Mouse (Mus musculus) kidney, embryonic 14.5 days (tissue): ENCODE data around the gene Bicra. TPM values are rescaled to one million over a fixed set of nuclear protein-coding genes. Genes with fewer than 3 reads are reported as not detected.

Source experiments
- ATAC-seq: fragments of 200-750 bp; cut with Nextera tagmentation; 2 replicates; pipeline ENCODE4 v1.8.0; 2017; ENCODE audit warnings: moderate number of reproducible peaks, mild to moderate bottlenecking, moderate TSS enrichment, moderate library complexity; ENCODE audit not compliant: low FRiP score, low TSS enrichment
- H3K27ac ChIP-seq: fragments of 300-500 bp; sonication (generic); 2 replicates; pipeline ENCODE4 v1.5.1; 2014; ENCODE audit warnings: low read depth, mild to moderate bottlenecking, low read length, moderate library complexity, mixed read lengths
- H3K27me3 ChIP-seq: fragments of 300-500 bp; sonication (generic); 2 replicates; pipeline ENCODE4 v1.6.1; 2014; ENCODE audit warnings: mild to moderate bottlenecking, low read length; ENCODE audit not compliant: control insufficient read depth, insufficient read depth
- H3K36me3 ChIP-seq: fragments of 300-500 bp; sonication (generic); 2 replicates; pipeline ENCODE4 v1.6.1; 2014; ENCODE audit warnings: low read length, mixed read lengths; ENCODE audit not compliant: control insufficient read depth, insufficient read depth
- H3K4me1 ChIP-seq: fragments of 300-500 bp; sonication (generic); 2 replicates; pipeline ENCODE4 v1.6.1; 2014; ENCODE audit warnings: low read length, mixed read lengths; ENCODE audit not compliant: control insufficient read depth, insufficient read depth
- H3K4me2 ChIP-seq: fragments of 300-500 bp; sonication (generic); replicated peaks from 2 replicates; pipeline ENCODE4 v1.6.1; 2014; ENCODE audit warnings: low read depth, mild to moderate bottlenecking, low read length
- H3K4me3 ChIP-seq: fragments of 300-500 bp; sonication (generic); 2 replicates; pipeline ENCODE4 v1.5.1; 2014; ENCODE audit warnings: mild to moderate bottlenecking, low read length
- H3K9ac ChIP-seq: fragments of 300-500 bp; sonication (generic); 2 replicates; pipeline ENCODE4 v1.6.1; 2014; ENCODE audit warnings: low read depth, mild to moderate bottlenecking, low read length, moderate library complexity
- H3K9me3 ChIP-seq: fragments of 300-500 bp; sonication (generic); 2 replicates; pipeline ENCODE4 v1.6.1; 2016; ENCODE audit warnings: low read length; ENCODE audit not compliant: control insufficient read depth
- WGBS: fragments of 180-500 bp; shearing (Covaris S2); extraction: QIAGEN DNeasy Blood & Tissue Kit; methylation state at CpG from one replicate; pipeline ENCODE4 v1.1.7; 2014; 5-methylcytosine and 5-hydroxymethylcytosine counted together
- polyA plus RNA-seq: library from polyadenylated mRNA; unstranded; fragments of >200 nt; fragmentation: Nextera tagmentation; extraction: Ambion mirVana; gene quantifications from 2 replicates; pipeline ENCODE4 v1.2.1, GENCODE M21; 2014

Bicra gene
- polyA plus RNA-seq, 1 experiment from 2014 or later = 10.0 TPM

- Histone ChIP-seq H3K9ac (no peak overlapping the region), H3K27me3 (no peaks in the 10 kb centered on the region), H3K27ac (no peak overlapping the region), H3K9me3 (no peaks in the 10 kb centered on the region), H3K4me2 (no peak overlapping the region), H3K4me3 (peak overlapping the region; percentile 73; the same call in 1 of the 2 replicates), H3K36me3 (peaks cover 53% of the 10 kb centered on the region), H3K4me1 (peaks cover 10% of the 10 kb centered on the region)
- no peak for ATAC-seq
- 97% methylated on average over 1 of the region's 1 CpGs for WGBS
Measured at GRCm38 (mm10) chr7:15944311-15944710, 103.4 kb downstream of the Bicra start.

DNA sequence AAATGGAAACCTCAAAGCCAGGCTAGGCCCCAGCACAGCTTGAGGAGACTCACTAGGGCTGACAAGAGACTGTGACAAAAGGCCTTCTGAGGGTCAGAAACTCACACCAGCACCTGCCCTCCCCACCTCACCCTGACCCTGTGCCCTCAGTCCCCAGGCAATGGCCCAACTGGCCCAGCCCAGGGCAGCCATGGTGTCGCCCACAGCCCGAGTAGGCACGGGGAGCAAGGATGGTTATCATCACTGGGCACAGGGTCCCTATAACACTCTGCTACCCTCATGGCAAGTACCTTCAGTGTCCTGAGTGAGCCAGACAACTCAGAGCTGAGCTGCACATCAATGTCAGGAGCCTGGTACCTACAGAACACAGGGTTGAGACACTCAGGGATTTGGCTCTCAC is 109.1 kb downstream of the Bicra start:
- no peaks in the 10 kb centered on the region for H3K9me3 ChIP-seq
- H3K4me3 ChIP-seq = no peak overlapping the region
- no peak overlapping the region for H3K9ac ChIP-seq
- ATAC-seq = no peak
- 0 out of 2 replicates have a peak, but pooled peaks cover under 1% of the 10 kb centered on the region for H3K4me1 ChIP-seq
- no peaks in the 10 kb centered on the region for H3K27me3 ChIP-seq
- WGBS = 95% methylated on average over 3 of the region's 3 CpGs
- H3K27ac ChIP-seq = no peak overlapping the region
- no peak overlapping the region for H3K4me2 ChIP-seq
- peaks cover 74% of the 10 kb centered on the region for H3K36me3 ChIP-seq

GRCm38 (mm10) chr7:15937491-15937890 is 110.2 kb downstream of the Bicra start:
- WGBS = 84% methylated on average over 5 of the region's 5 CpGs
- no peak overlapping the region for H3K4me2 ChIP-seq

DNA sequence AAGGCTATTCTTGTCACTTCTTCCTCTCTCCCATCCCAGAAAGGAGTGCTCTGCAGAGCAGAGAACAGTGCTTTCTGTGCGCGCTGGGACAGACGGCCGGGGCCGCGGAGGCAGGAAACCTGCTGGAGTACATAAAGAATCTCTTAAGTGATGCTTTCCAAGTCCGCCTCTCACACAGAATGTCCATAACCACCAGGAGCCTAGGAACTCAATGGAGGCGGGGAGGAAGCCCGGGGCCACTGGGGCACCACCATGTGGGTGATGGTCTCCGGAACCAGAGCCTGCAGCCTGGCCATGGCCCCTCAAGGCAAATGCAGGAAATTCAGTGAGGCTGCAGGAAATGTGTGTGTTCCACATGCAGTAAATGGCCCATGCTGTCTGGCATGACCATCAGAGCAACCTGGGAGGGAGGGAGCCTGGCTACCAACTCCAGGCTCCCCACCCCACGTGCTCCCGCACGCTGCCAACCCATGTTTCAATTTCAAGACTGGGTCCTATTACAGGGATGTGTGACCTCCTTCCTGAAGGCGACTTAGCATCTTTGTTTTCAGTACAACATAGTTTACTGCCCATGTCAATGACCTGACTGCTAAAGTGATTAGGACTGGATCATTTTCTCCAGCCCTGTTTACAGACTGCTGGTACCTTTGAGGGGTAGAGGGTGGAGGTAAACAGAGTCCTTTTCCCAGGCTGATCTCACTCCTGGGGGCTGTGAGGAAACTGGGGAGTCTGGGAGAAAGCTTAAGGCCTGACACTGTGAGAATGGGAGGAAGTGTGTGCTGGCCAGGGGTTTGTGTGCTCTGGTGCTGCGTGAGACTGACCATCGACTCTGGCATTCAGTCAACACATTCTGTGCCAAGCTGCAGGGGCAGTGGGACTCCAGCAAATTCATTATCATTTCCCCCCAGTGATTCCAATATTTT is 114.0 kb downstream of the Bicra start:
- no peaks in the 10 kb centered on the region for H3K27me3 ChIP-seq
- no peak overlapping the region for H3K9ac ChIP-seq
- H3K9me3 ChIP-seq = no peaks in the 10 kb centered on the region
- ATAC-seq = peak; percentile 66
- peak overlapping the region; percentile 42; the same call in 1 of the 2 replicates for H3K27ac ChIP-seq
- 0 out of 2 replicates have a peak, but pooled peaks cover 3% of the 10 kb centered on the region for H3K4me1 ChIP-seq
- WGBS = 33% methylated on average over 16 of the region's 16 CpGs
- peaks cover 25% of the 10 kb centered on the region for H3K36me3 ChIP-seq
- H3K4me2 ChIP-seq = no peak overlapping the region
- no peak overlapping the region for H3K4me3 ChIP-seq

More at GRCm38 (mm10) chr7:15937491-15937890, 110.2 kb downstream of the Bicra start:
- no peak overlapping the region for H3K27ac ChIP-seq
- no peak; the same call in 1 of the 2 replicates for ATAC-seq
- H3K27me3 ChIP-seq = no peaks in the 10 kb centered on the region
- no peak overlapping the region for H3K9ac ChIP-seq
- H3K36me3 ChIP-seq = peaks cover 63% of the 10 kb centered on the region
- 0 out of 2 replicates have a peak, but pooled peaks cover 3% of the 10 kb centered on the region for H3K4me1 ChIP-seq
- H3K9me3 ChIP-seq = no peaks in the 10 kb centered on the region
- no peak overlapping the region for H3K4me3 ChIP-seq

GRCm38 (mm10) chr7:15931635-15932034 is 116.1 kb downstream of the Bicra start:
- Histone ChIP-seq H3K9me3 (no peaks in the 10 kb centered on the region), H3K36me3 (peaks cover 4% of the 10 kb centered on the region; the same call in 1 of the 2 replicates), H3K27me3 (no peaks in the 10 kb centered on the region), H3K4me1 (0 out of 2 replicates have a peak, but pooled peaks cover 3% of the 10 kb centered on the region), H3K9ac (no peak overlapping the region), H3K4me2 (no peak overlapping the region), H3K4me3 (no peak overlapping the region), H3K27ac (no peak overlapping the region)
- 88% methylated on average over 3 of the region's 3 CpGs for WGBS
- ATAC-seq = no peak

DNA sequence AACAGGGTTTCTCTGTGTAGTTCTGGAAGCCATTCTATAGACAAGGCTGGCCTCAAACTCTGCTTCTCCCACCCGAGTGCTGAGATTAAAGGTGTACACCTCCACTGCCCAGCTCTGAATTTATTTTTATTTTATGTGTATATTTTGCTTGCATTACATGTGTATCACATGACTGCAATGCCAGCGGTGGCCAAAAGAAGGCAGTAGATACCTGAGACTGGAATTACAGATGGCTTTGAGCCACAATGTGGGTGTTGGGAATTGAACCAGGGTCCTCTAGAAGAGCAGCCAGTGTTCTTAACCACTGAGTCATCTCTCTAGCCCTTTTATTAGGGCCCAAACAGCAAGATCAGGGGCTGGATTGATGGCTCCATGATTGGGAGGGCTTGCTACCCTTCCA is 117.2 kb downstream of the Bicra start:
- Histone ChIP-seq H3K9ac (no peak overlapping the region), H3K4me1 (0 out of 2 replicates have a peak, but pooled peaks cover 3% of the 10 kb centered on the region), H3K4me3 (no peak overlapping the region), H3K9me3 (no peaks in the 10 kb centered on the region), H3K36me3 (no peaks in the 10 kb centered on the region), H3K27me3 (no peaks in the 10 kb centered on the region), H3K4me2 (no peak overlapping the region), H3K27ac (no peak overlapping the region)
- no peak for ATAC-seq
- WGBS = 68% methylated on average over 2 of the region's 2 CpGs

DNA sequence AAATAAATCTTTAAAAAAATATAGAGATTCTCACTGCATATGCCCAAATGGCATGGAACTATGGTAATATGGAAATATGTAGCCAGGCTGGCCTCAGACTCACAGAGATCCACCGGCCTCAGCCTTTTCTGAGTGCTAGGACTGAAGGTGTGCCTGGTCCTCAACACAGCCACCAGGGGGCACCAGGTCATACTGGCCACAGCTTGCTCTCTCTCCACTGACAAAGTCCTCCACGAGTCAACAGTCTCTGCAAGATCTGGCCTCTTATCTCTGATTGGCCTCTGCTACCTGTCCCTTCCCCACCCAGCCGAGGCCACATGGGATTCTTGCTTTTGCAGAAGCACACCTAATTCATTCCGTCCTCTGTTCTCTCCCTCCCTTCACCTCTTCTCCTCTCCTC is 117.8 kb downstream of the Bicra start:
- Histone ChIP-seq H3K36me3 (no peaks in the 10 kb centered on the region), H3K27ac (no peak overlapping the region), H3K4me2 (no peak overlapping the region), H3K4me3 (no peak overlapping the region), H3K27me3 (no peaks in the 10 kb centered on the region), H3K9ac (no peak overlapping the region), H3K4me1 (0 out of 2 replicates have a peak, but pooled peaks cover 3% of the 10 kb centered on the region), H3K9me3 (no peaks in the 10 kb centered on the region)
- WGBS = 31% methylated on average over 4 of the region's 4 CpGs
- peak; percentile 63 for ATAC-seq

DNA sequence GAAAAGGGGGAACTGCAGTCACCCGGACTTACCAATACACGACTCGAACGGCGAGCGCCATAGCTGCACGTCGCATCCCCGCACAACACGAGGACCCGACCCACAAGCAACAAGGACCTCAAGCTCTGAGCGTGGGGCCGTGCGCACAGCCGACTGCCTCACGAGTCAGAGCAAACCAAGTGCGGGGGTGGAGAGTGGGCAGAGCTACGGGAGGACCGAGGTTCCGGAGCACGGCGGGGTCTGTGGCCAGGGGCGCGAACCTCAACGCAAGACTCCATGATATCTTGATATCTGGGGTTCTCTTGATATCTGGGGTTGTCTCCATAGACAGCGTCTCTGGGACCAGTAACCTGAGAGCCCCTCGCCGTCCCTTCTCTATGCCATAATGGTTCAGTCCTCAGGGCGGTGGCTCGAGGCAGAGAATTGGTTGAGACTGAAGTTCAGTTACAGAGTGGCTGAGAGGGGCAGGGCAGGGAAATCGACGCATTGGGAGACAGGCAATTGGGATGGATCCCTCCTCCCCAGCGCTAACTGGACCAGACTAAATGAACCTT is 125.4 kb downstream of the Bicra start, which contains the start of gene Selenow:
Gene Selenow (minus strand): TSS at position 183 of the 554 bp plus-strand sequence.
- Histone ChIP-seq H3K4me2 (peak within 1 kb of the TSS; percentile 49), H3K27ac (peak within 1 kb of the TSS; percentile 27; the same call in 1 of the 2 replicates), H3K36me3 (peaks cover 23% of the 10 kb centered on the region; the same call in 1 of the 2 replicates), H3K4me1 (peaks cover 12% of the 10 kb centered on the region), H3K9me3 (no peaks in the 10 kb centered on the region), H3K4me3 (peak within 1 kb of the TSS; percentile 71), H3K27me3 (no peaks in the 10 kb centered on the region), H3K9ac (peak within 1 kb of the TSS; percentile 70)
- ATAC-seq = peak; percentile 95
- under 1% methylated on average over 33 of the region's 33 CpGs for WGBS
